Mouse (Mus musculus): ENCODE data around the gene Arhgef2. TPM values are rescaled to one million over a fixed set of nuclear protein-coding genes. Genes with fewer than 3 reads are reported as not detected.
"Not testable (repeated sequence)": the region's sequence is repeated elsewhere in the genome, so short reads cannot be mapped to it uniquely, and the experiment has no call there.

Arhgef2 gene
- 361 TPM for polyA plus RNA-seq (2012; fragmentation: generic; extraction: Trizol)

DNA sequence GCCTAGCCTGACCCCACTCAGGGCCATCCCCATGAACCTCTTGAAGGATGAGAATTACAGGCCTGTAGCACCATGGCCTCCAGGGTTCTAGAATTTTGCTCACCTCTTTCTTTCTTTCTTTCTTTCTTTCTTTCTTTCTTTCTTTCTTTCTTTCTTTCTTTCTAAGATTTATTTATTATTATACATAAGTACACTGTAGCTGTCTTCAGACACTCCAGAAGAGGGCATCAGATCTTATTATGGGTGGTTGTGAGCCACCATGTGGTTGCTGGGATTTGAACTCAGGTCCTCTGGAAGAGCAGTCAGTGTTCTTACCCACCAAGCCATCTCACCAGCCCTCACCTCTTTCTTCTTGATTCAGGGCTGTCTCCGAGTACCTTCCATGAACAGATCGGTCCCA lies at the start of gene Arhgef2:
Arhgef2 (plus strand) TSS at position 301 of the 400 bp plus-strand sequence.
- H3K36me3 ChIP-seq (ENCODE audit: control insufficient read depth, insufficient read depth); H3K79me2 ChIP-seq (ENCODE audit: control insufficient read depth, insufficient read depth); H3ac ChIP-seq (ENCODE audit: control insufficient read depth, insufficient read length); H3K27me3 ChIP-seq (ENCODE audit: control insufficient read depth, insufficient read depth, insufficient read length): not testable (repeated sequence)
- H3K4me3 ChIP-seq: peak within 1 kb of the TSS; percentile 8
- peak within 1 kb of the TSS; percentile 91 for H3K4me2 ChIP-seq (ENCODE audit: low read depth)

DNA sequence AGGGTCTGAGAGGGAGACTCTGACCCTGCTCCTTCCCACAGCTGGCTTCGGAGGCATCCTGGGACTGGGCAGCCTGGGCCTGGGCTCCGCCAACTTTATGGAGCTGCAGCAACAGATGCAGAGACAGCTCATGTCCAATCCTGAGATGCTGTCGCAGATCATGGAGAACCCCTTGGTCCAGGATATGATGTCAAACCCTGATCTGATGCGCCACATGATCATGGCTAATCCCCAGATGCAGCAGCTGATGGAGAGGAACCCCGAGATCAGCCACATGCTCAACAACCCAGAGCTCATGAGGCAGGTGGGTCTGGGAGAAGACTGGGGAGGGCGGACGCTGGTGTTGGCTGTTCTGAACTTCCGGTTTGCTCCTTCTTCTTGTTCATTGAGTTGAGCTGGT lies 49.1 kb upstream of the Arhgef2 start:
- no peak overlapping the region for H3ac ChIP-seq (ENCODE audit: control insufficient read depth, insufficient read length)
- no peak overlapping the region for H3K4me3 ChIP-seq
- no peaks in the 10 kb centered on the region for H3K27me3 ChIP-seq (ENCODE audit: control insufficient read depth, insufficient read depth, insufficient read length)
- peaks cover 30% of the 10 kb centered on the region for H3K36me3 ChIP-seq (ENCODE audit: control insufficient read depth, insufficient read depth)
- no peak overlapping the region for H3K4me2 ChIP-seq (ENCODE audit: low read depth)
- TF ChIP-seq REST (IDR thresholded peaks at IDR 0.05; ENCODE audit: insufficient read depth, insufficient read length) (no peak), USF1 (IDR thresholded peaks at IDR 0.05; ENCODE audit: low read depth) (no peak), POLR2AphosphoS2 (IDR thresholded peaks at IDR 0.05; ENCODE audit: insufficient read length, low read depth) (no peak), MYOD1 (IDR thresholded peaks at IDR 0.05; ENCODE audit: control insufficient read depth in 1 of 3, insufficient read length in 2 of 3, low read depth in 2 of 3) (no peak), E2F4 (IDR thresholded peaks at IDR 0.05; ENCODE audit: insufficient read depth) (no peak), MAX (IDR thresholded peaks at IDR 0.05; ENCODE audit: low read depth) (no peak), TCF3 (IDR thresholded peaks at IDR 0.05; ENCODE audit: insufficient read length, low read depth) (no peak), MYOG (IDR thresholded peaks at IDR 0.05; ENCODE audit: control insufficient read depth in 1 of 3, insufficient read depth in 1 of 3, insufficient read length in 2 of 3, low read depth in 2 of 3) (no peak), POLR2A (IDR thresholded peaks at IDR 0.05; ENCODE audit: insufficient read length, low read depth) (no peak), CEBPB (IDR thresholded peaks at IDR 0.05; ENCODE audit: insufficient read depth, poor library complexity, severe bottlenecking) (no peak), TCF12 (IDR thresholded peaks at IDR 0.05; ENCODE audit: insufficient read depth, poor library complexity, severe bottlenecking) (no peak), SRF (IDR thresholded peaks at IDR 0.05; ENCODE audit: control insufficient read depth, insufficient read length, low read depth) (no peak)
- H3K79me2 ChIP-seq (ENCODE audit: control insufficient read depth, insufficient read depth): peaks cover 37% of the 10 kb centered on the region

DNA sequence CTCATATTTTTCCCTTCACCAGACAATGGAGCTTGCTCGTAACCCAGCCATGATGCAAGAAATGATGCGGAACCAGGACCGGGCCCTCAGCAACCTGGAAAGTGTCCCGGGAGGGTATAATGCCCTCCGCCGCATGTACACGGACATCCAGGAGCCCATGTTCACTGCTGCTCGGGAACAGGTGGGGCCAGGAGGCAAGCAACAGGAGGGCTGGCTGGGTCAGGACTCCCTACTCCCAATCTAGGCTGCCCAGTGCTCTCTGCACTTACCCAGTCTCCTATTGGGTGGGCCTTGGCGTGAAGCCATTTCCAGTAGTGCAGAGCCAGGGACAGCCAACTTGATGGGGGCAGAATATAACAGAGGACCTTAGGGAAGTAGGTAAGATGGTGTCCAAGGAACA lies 46.2 kb upstream of the Arhgef2 start:
- TF ChIP-seq POLR2A (IDR thresholded peaks at IDR 0.05; ENCODE audit: insufficient read length, low read depth): no peak
- Histone ChIP-seq H3K4me2 (ENCODE audit: low read depth) (no peak overlapping the region), H3K4me3 (no peak overlapping the region), H3ac (ENCODE audit: control insufficient read depth, insufficient read length) (no peak overlapping the region), H3K27me3 (ENCODE audit: control insufficient read depth, insufficient read depth, insufficient read length) (no peaks in the 10 kb centered on the region), H3K79me2 (ENCODE audit: control insufficient read depth, insufficient read depth) (peaks cover 24% of the 10 kb centered on the region), H3K36me3 (ENCODE audit: control insufficient read depth, insufficient read depth) (peaks cover 39% of the 10 kb centered on the region)

DNA sequence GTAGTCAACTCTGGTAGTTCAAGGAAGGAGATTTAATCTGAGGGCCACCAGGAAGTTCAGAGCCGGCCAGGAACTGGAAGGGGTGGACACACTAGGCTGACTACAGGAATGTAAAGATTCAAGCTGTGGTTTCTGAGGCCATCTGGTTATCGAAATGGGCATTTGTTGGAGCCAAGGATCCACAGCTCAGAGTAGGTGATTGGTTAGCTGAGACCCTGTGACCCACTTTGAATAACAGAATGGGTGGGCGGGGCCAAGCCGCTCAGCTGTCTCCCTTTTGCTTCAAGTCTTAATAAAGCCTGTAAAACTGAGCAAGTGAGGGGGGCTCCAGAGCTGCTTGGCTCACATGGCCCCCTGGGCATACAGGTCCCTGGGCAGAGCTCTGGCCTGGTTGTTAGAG lies 43.8 kb upstream of the Arhgef2 start:
- Histone ChIP-seq H3K4me3 (no peak overlapping the region), H3K27me3 (ENCODE audit: control insufficient read depth, insufficient read depth, insufficient read length) (no peaks in the 10 kb centered on the region), H3K79me2 (ENCODE audit: control insufficient read depth, insufficient read depth) (peaks cover 7% of the 10 kb centered on the region), H3K4me2 (ENCODE audit: low read depth) (peak overlapping the region; percentile 47), H3ac (ENCODE audit: control insufficient read depth, insufficient read length) (no peak overlapping the region), H3K36me3 (ENCODE audit: control insufficient read depth, insufficient read depth) (peaks cover 40% of the 10 kb centered on the region)
- TF ChIP-seq E2F4 (IDR thresholded peaks at IDR 0.05; ENCODE audit: insufficient read depth) (no peak), MYOG (IDR thresholded peaks at IDR 0.05; ENCODE audit: control insufficient read depth in 1 of 3, insufficient read depth in 1 of 3, insufficient read length in 2 of 3, low read depth in 2 of 3) (peak in 1 of 3 experiments; percentile 51), REST (IDR thresholded peaks at IDR 0.05; ENCODE audit: insufficient read depth, insufficient read length) (no peak), MYOD1 (IDR thresholded peaks at IDR 0.05; ENCODE audit: control insufficient read depth in 1 of 3, insufficient read length in 2 of 3, low read depth in 2 of 3) (peak in 1 of 3 experiments; percentile 10), USF1 (IDR thresholded peaks at IDR 0.05; ENCODE audit: low read depth) (peak; percentile 53)

DNA sequence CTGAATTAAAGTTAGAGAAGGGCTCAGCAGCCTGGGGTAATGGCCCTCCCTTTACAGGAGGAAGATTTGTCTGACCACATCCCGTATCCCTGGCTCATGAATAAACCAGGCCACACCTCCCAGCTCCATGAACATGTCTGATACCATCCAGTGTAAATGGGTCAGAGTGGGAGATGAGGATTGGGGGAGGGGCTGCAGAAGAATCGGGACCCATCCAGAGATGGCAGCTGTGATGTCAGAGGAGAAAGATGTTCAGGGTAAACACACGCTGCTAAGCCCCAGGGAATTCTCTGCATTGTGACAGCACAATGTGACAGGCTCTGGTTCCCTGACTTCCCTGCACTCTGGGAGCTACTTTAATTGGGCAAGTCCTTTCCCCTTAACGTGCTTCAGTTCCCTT lies 42.3 kb upstream of the Arhgef2 start:
- Histone ChIP-seq H3K36me3 (ENCODE audit: control insufficient read depth, insufficient read depth) (peaks cover 41% of the 10 kb centered on the region), H3K4me2 (ENCODE audit: low read depth) (no peak overlapping the region), H3ac (ENCODE audit: control insufficient read depth, insufficient read length) (no peak overlapping the region), H3K27me3 (ENCODE audit: control insufficient read depth, insufficient read depth, insufficient read length) (no peaks in the 10 kb centered on the region), H3K4me3 (no peak overlapping the region), H3K79me2 (ENCODE audit: control insufficient read depth, insufficient read depth) (no peaks in the 10 kb centered on the region)
- TF ChIP-seq TCF12 (IDR thresholded peaks at IDR 0.05; ENCODE audit: insufficient read depth, poor library complexity, severe bottlenecking) (no peak), MAX (IDR thresholded peaks at IDR 0.05; ENCODE audit: low read depth) (no peak), USF1 (IDR thresholded peaks at IDR 0.05; ENCODE audit: low read depth) (no peak)

DNA sequence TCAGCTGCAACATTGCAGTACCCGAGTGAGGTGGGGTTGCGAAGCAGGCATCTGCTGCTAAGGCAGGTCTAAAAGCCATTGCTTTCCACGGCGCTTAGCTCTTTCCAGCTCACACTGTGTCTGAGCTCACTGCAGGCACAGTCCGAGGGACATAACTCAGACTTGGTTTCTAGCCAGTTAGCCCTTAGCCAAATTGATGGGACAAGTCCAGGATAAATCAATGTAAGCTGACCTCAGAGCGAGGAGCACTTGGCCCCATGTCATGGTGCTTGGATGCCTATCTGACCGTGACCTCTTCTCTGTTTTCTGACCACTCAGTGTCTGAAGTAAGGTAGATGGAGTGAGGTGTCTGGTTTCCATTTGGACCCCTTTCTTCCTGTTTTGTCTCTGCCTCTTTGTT lies 41.8 kb upstream of the Arhgef2 start:
- Histone ChIP-seq H3ac (ENCODE audit: control insufficient read depth, insufficient read length) (no peak overlapping the region), H3K4me2 (ENCODE audit: low read depth) (no peak overlapping the region), H3K27me3 (ENCODE audit: control insufficient read depth, insufficient read depth, insufficient read length) (no peaks in the 10 kb centered on the region), H3K4me3 (no peak overlapping the region), H3K79me2 (ENCODE audit: control insufficient read depth, insufficient read depth) (no peaks in the 10 kb centered on the region), H3K36me3 (ENCODE audit: control insufficient read depth, insufficient read depth) (peaks cover 40% of the 10 kb centered on the region)
- TF ChIP-seq MAX (IDR thresholded peaks at IDR 0.05; ENCODE audit: low read depth) (no peak), MYOG (IDR thresholded peaks at IDR 0.05; ENCODE audit: control insufficient read depth in 1 of 3, insufficient read depth in 1 of 3, insufficient read length in 2 of 3, low read depth in 2 of 3) (no peak), MYOD1 (IDR thresholded peaks at IDR 0.05; ENCODE audit: control insufficient read depth in 1 of 3, insufficient read length in 2 of 3, low read depth in 2 of 3) (no peak), E2F4 (IDR thresholded peaks at IDR 0.05; ENCODE audit: insufficient read depth) (no peak)
